Mouse (Mus musculus) stomach, postnatal 0 days (tissue): ENCODE results near the gene Tex45.

Source experiments
- CTCF ChIP-seq: IDR thresholded peaks from 2 replicates; pipeline ENCODE4 v1.5.1; 2016; ENCODE audit warnings: antibody characterized with exemption, low read depth, mild to moderate bottlenecking, moderate library complexity
- EP300 ChIP-seq: optimal IDR thresholded peaks from 2 replicates; pipeline ENCODE3; 2016; ENCODE audit warnings: antibody characterized with exemption

- no peak for TF ChIP-seq CTCF
- TF ChIP-seq EP300 = no peak
These were observed 44.1 kb downstream of the Tex45 start for GRCm38 (mm10) chr8:3514681-3515247.
